Mouse (Mus musculus) limb, embryonic 14.5 days (tissue): Measurements from ENCODE around the gene Rap1gap2. TPM values are rescaled to one million over a fixed set of nuclear protein-coding genes. Genes with fewer than 3 reads are reported as not detected.

ENCODE experiments used
- ATAC-seq: fragments of 200-750 bp; cut with Nextera tagmentation; 2 replicates; pipeline ENCODE4 v1.8.0; 2017; ENCODE audit warnings: low read depth, moderate number of reproducible peaks, moderate TSS enrichment; ENCODE audit not compliant: low FRiP score
- DNase-seq: peaks from one replicate; pipeline ENCODE4 v3.0.0-alpha.2; 2015; ENCODE audit warnings: low spot score
- H3K27ac ChIP-seq: fragments of 300-500 bp; sonication (generic); replicated peaks from 2 replicates; pipeline ENCODE4 v1.5.1; 2014; ENCODE audit warnings: low read depth, mild to moderate bottlenecking, low read length, moderate library complexity, mixed read lengths
- H3K27me3 ChIP-seq: fragments of 300-500 bp; sonication (generic); 2 replicates; pipeline ENCODE4 v1.6.1; 2014; ENCODE audit warnings: low read length, mixed read lengths; ENCODE audit not compliant: control insufficient read depth, insufficient read depth
- H3K36me3 ChIP-seq: fragments of 300-500 bp; sonication (generic); 2 replicates; pipeline ENCODE4 v1.6.1; 2014; ENCODE audit warnings: mild to moderate bottlenecking, low read length, moderate library complexity, mixed read lengths; ENCODE audit not compliant: control insufficient read depth, insufficient read depth
- H3K4me1 ChIP-seq: fragments of 300-500 bp; sonication (generic); 2 replicates; pipeline ENCODE4 v1.6.1; 2014; ENCODE audit warnings: antibody characterized with exemption, low read length, mixed read lengths; ENCODE audit not compliant: control insufficient read depth, insufficient read depth
- H3K4me2 ChIP-seq: fragments of 300-500 bp; sonication (generic); replicated peaks from 2 replicates; pipeline ENCODE4 v1.6.1; 2014; ENCODE audit warnings: low read depth, mild to moderate bottlenecking, low read length, moderate library complexity; ENCODE audit not compliant: severe bottlenecking
- H3K4me3 ChIP-seq: fragments of 300-500 bp; sonication (generic); replicated peaks from 2 replicates; pipeline ENCODE4 v1.5.1; 2014; ENCODE audit warnings: low read length
- H3K9ac ChIP-seq: fragments of 300-500 bp; sonication (generic); 2 replicates; pipeline ENCODE4 v1.6.1; 2014; ENCODE audit warnings: mild to moderate bottlenecking, low read depth, low read length, moderate library complexity; ENCODE audit not compliant: severe bottlenecking
- H3K9me3 ChIP-seq: fragments of 300-500 bp; sonication (generic); 2 replicates; pipeline ENCODE4 v1.6.1; 2016; ENCODE audit warnings: low read length; ENCODE audit not compliant: control insufficient read depth
- POLR2A ChIP-seq: fragments of 200-500 bp; IDR thresholded peaks from 2 replicates; pipeline ENCODE4 v1.8.0; 2012; ENCODE audit warnings: inconsistent platforms, mild to moderate bottlenecking, moderate library complexity, borderline replicate concordance; ENCODE audit not compliant: insufficient read depth, insufficient read length; ENCODE audit errors: extremely low read depth
- WGBS: fragments of 180-500 bp; shearing (Covaris S2); extraction: QIAGEN DNeasy Blood & Tissue Kit; methylation state at CpG from one replicate; pipeline ENCODE4 v1.1.7; 2014; 5-methylcytosine and 5-hydroxymethylcytosine counted together
- polyA plus RNA-seq, 2 experiments: library from polyadenylated mRNA; depleted of rRNA in 1 of 2; stranded (reverse) in 1 of 2; unstranded in 1 of 2; fragments of >200 nt; fragmentation: Nextera tagmentation in 1 of 2; extraction: Ambion mirVana in 1 of 2; gene quantifications; 2 replicates each; pipeline versions ENCODE4 v1.2.1 to v1.2.3; 2012 to 2014

Gene Rap1gap2
- polyA plus RNA-seq, 2 experiments = 1.1 to 4.1 TPM

GRCm38 (mm10) chr11:74639628-74640027 lies 28.9 kb upstream of the Rap1gap2 start:
- H3K4me2 ChIP-seq = no peak overlapping the region

GRCm38 (mm10) chr11:74638791-74639411 lies 28.2 kb upstream of the Rap1gap2 start:
- TF ChIP-seq POLR2A = no peak
- Histone ChIP-seq H3K4me2 (peak overlapping the region; percentile 92), H3K4me3 (peak overlapping the region; percentile 76), H3K36me3 (no peaks in the 10 kb centered on the region), H3K9me3 (no peaks in the 10 kb centered on the region), H3K27ac (peak overlapping the region; percentile 84; the same call in 1 of the 2 replicates), H3K9ac (peak overlapping the region; percentile 90), H3K4me1 (peaks cover 14% of the 10 kb centered on the region), H3K27me3 (no peaks in the 10 kb centered on the region)
- ATAC-seq (no peak; the same call in 1 of the 2 replicates), DNase-seq (no peak)
- WGBS = 7% methylated on average over 9 of the region's 9 CpGs

More at GRCm38 (mm10) chr11:74639628-74640027, 28.9 kb upstream of the Rap1gap2 start:
- Histone ChIP-seq H3K9ac (no peak overlapping the region), H3K36me3 (no peaks in the 10 kb centered on the region), H3K27me3 (no peaks in the 10 kb centered on the region), H3K9me3 (no peaks in the 10 kb centered on the region), H3K4me3 (no peak overlapping the region), H3K4me1 (peaks cover 14% of the 10 kb centered on the region), H3K27ac (no peak overlapping the region)
- DNase-seq (no peak), ATAC-seq (no peak)
- no peak for TF ChIP-seq POLR2A
- WGBS = 75% methylated on average over 1 of the region's 1 CpGs

GRCm38 (mm10) chr11:74637971-74638790 lies 27.5 kb upstream of the Rap1gap2 start:
- Histone ChIP-seq H3K4me2 (peak overlapping the region; percentile 92), H3K9ac (peak overlapping the region; percentile 90), H3K9me3 (no peaks in the 10 kb centered on the region), H3K4me1 (peaks cover 14% of the 10 kb centered on the region), H3K27ac (peak overlapping the region; percentile 84), H3K4me3 (peak overlapping the region; percentile 76), H3K27me3 (no peaks in the 10 kb centered on the region), H3K36me3 (no peaks in the 10 kb centered on the region)
- TF ChIP-seq POLR2A = 0 out of 2 replicates have a peak, but pooled peaks have one; percentile 45
- ATAC-seq (peak; percentile 91), DNase-seq (peak; percentile 78)
- 1% methylated on average over 44 of the region's 86 CpGs for WGBS

- no peak for ATAC-seq
- no peak for DNase-seq
- Histone ChIP-seq H3K4me2 (peak overlapping the region; percentile 92), H3K9me3 (no peaks in the 10 kb centered on the region), H3K4me1 (peaks cover 14% of the 10 kb centered on the region), H3K27ac (no peak overlapping the region), H3K36me3 (no peaks in the 10 kb centered on the region), H3K9ac (peak overlapping the region; percentile 90), H3K4me3 (peak overlapping the region; percentile 76), H3K27me3 (no peaks in the 10 kb centered on the region)
- TF ChIP-seq POLR2A = no peak
- 21% methylated on average over 8 of the region's 8 CpGs for WGBS
Observed at GRCm38 (mm10) chr11:74637486-74637885, 26.8 kb upstream of the Rap1gap2 start.

- Histone ChIP-seq H3K9ac (no peak overlapping the region), H3K4me2 (no peak overlapping the region), H3K4me3 (no peak overlapping the region), H3K36me3 (no peaks in the 10 kb centered on the region), H3K27ac (no peak overlapping the region), H3K27me3 (no peaks in the 10 kb centered on the region), H3K4me1 (peaks cover 14% of the 10 kb centered on the region), H3K9me3 (no peaks in the 10 kb centered on the region)
- ATAC-seq (no peak), DNase-seq (peak; percentile 85)
- 63% methylated on average over 5 of the region's 5 CpGs for WGBS
- no peak for TF ChIP-seq POLR2A
Observed at GRCm38 (mm10) chr11:74634490-74635275, 24.0 kb upstream of the Rap1gap2 start.
